Mouse (Mus musculus): Measurements from ENCODE around the gene Ccl26. TPM values are rescaled to one million over a fixed set of nuclear protein-coding genes. Genes with fewer than 3 reads are reported as not detected.

Ccl26 gene
- polyA plus RNA-seq, 1 experiment from 2014 or later: not detected

DNA sequence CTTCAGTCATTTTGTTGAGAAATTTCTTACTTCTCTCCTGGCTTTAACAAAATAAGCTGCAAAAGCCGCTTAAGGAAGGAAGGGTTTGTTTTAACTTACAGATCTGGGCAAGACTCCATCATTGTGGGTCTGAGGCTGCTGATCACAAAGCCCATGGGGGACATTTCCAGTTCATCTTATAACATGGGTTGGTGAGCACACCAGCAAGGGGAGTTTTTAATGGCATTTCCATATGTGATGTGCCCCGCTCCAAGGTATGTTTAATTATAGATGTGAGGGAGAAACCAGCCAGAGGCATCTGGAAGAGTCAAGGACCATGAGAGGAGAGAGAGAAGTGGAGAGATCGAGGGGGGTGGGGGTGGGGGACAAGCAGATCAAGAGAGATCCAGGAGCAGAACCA, 5.7 kb downstream of the Ccl26 start:
- DNase-seq: no peak

DNA sequence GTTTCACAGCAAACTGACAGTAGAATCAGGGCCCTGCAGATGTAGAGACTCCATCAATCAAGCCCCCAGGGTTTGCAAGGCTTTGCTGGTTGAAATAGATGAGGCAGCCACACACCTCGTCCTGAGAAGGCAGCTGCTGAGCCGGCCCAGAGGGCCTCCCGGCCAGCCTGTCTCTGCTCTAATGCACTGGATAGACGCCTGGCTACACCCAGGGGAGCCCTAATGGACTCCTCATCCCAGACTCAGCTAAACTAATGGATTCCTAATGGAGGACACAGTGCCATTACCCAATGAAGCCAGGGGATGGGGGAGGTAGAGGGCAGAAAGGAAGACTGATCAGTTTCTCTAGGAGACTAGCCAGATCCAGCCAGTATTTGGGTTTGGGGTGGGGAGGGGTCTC, 6.3 kb downstream of the Ccl26 start:
- ATAC-seq (ENCODE audit: insufficient read depth) (no peak), DNase-seq (no peak)
- no peaks in the 10 kb centered on the region for H3K27me3 ChIP-seq (ENCODE audit: insufficient read depth, low read length)
- no peaks in the 10 kb centered on the region for H3K36me3 ChIP-seq (ENCODE audit: insufficient read depth)
- no peak overlapping the region for H3K4me2 ChIP-seq
- H3K9ac ChIP-seq: no peak overlapping the region
- H3K4me1 ChIP-seq (ENCODE audit: insufficient read depth): no peaks in the 10 kb centered on the region
- no peak overlapping the region for H3K27ac ChIP-seq (ENCODE audit: low read depth)
- WGBS: 31% methylated on average over 4 of the region's 4 CpGs
- H3K4me3 ChIP-seq (ENCODE audit: low read depth, low read length): no peak overlapping the region
- no peaks in the 10 kb centered on the region for H3K9me3 ChIP-seq (ENCODE audit: low read depth, low read length)
- no peak for TF ChIP-seq CTCF (IDR thresholded peaks at IDR 0.05; ENCODE audit: low read depth)

More for the DNA sequence above, 5.7 kb downstream of the Ccl26 start:
- Histone ChIP-seq H3K27me3 (ENCODE audit: insufficient read depth, low read length) (no peaks in the 10 kb centered on the region), H3K27ac (ENCODE audit: low read depth) (no peak overlapping the region), H3K9ac (no peak overlapping the region), H3K9me3 (ENCODE audit: low read depth, low read length) (no peaks in the 10 kb centered on the region), H3K4me2 (no peak overlapping the region), H3K4me1 (ENCODE audit: insufficient read depth) (no peaks in the 10 kb centered on the region), H3K4me3 (ENCODE audit: low read depth, low read length) (no peak overlapping the region), H3K36me3 (ENCODE audit: insufficient read depth) (no peaks in the 10 kb centered on the region)
- TF ChIP-seq CTCF (IDR thresholded peaks at IDR 0.05; ENCODE audit: low read depth): no peak
- 65% methylated on average over 3 of the region's 3 CpGs for WGBS
- ATAC-seq (ENCODE audit: insufficient read depth): no peak

DNA sequence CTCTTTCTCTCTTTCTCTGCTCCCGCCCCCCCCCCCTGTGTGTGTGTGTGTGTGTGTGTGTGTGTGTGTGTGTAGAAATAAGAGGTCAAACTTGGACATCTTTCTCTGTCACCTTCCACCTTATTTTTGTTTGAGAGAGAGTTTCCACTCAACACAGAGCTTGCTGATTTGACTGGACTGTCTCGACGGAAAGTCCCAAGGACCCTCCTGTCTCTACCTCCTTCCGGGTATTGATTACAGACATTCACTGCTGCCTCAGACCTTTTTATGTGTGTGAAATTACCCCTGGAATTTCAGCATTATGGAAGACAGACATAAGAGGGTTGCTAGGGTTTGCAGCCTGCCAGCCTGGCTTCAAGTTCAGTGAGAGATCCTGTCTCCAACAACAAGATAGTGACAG, 7.1 kb downstream of the Ccl26 start:
- Histone ChIP-seq H3K4me1 (ENCODE audit: insufficient read depth) (no peaks in the 10 kb centered on the region), H3K27me3 (ENCODE audit: insufficient read depth, low read length) (no peaks in the 10 kb centered on the region), H3K9ac (no peak overlapping the region), H3K4me3 (ENCODE audit: low read depth, low read length) (no peak overlapping the region), H3K36me3 (ENCODE audit: insufficient read depth) (no peaks in the 10 kb centered on the region), H3K9me3 (ENCODE audit: low read depth, low read length) (no peaks in the 10 kb centered on the region), H3K4me2 (no peak overlapping the region), H3K27ac (ENCODE audit: low read depth) (no peak overlapping the region)
- no peak for ATAC-seq (ENCODE audit: insufficient read depth)
- TF ChIP-seq CTCF (IDR thresholded peaks at IDR 0.05; ENCODE audit: low read depth): no peak
- DNase-seq: no peak
- 84% methylated on average over 3 of the region's 4 CpGs for WGBS

DNA sequence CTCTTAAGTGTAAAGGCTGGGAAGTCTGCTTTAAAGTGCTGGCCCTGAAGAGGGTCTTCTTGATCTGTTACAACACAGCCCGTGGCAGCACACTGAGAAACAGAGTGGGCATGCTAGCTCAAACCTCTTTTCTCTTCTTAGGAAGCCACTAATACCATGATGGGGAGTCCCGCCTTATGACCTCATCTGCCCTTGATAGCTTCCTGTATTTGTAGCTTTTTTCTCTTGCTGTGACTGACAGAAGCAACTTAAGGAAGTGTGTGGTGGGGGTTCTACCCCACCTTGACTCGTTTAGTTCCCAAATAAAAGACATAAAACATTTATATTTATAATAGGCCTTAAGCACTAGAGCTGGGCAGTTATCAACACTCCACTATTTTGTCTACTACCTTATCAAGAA, 11.8 kb downstream of the Ccl26 start:
- ATAC-seq (ENCODE audit: insufficient read depth): no peak
- Histone ChIP-seq H3K4me2 (no peak overlapping the region), H3K9ac (no peak overlapping the region), H3K9me3 (ENCODE audit: low read depth, low read length) (no peaks in the 10 kb centered on the region), H3K36me3 (ENCODE audit: insufficient read depth) (no peaks in the 10 kb centered on the region), H3K27me3 (ENCODE audit: insufficient read depth, low read length) (no peaks in the 10 kb centered on the region), H3K27ac (ENCODE audit: low read depth) (no peak overlapping the region), H3K4me1 (ENCODE audit: insufficient read depth) (no peaks in the 10 kb centered on the region), H3K4me3 (ENCODE audit: low read depth, low read length) (no peak overlapping the region)
- DNase-seq: no peak
- no peak for TF ChIP-seq CTCF (IDR thresholded peaks at IDR 0.05; ENCODE audit: low read depth)
- 62% methylated on average over 3 of the region's 3 CpGs for WGBS

DNA sequence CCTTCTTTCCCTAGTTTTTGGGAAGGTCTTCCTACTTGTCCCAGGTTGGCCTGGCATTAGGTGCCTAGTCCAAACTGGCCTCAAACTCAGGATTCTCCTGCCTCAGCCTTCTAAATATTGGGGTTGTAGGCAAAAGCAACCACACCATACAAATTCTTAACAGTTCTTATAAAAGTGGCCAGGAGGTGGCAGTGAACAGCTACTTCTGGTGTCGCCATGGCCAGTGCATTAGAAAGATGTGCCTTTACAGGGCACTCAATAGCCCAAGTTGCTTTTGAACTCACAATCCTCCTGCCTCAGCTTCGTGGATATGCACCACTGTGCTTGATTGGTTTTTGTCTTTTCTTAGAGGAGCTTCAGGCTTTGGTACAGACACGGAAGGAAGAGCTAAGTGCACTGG, 12.5 kb downstream of the Ccl26 start:
- peak; percentile 49 for TF ChIP-seq CTCF (IDR thresholded peaks at IDR 0.05; ENCODE audit: low read depth)
- H3K4me1 ChIP-seq (ENCODE audit: insufficient read depth): no peaks in the 10 kb centered on the region
- H3K9me3 ChIP-seq (ENCODE audit: low read depth, low read length): no peaks in the 10 kb centered on the region
- ATAC-seq (ENCODE audit: insufficient read depth) (no peak), DNase-seq (peak; percentile 59)
- H3K4me2 ChIP-seq: no peak overlapping the region
- no peak overlapping the region for H3K9ac ChIP-seq
- H3K4me3 ChIP-seq (ENCODE audit: low read depth, low read length): no peak overlapping the region
- no peaks in the 10 kb centered on the region for H3K36me3 ChIP-seq (ENCODE audit: insufficient read depth)
- H3K27ac ChIP-seq (ENCODE audit: low read depth): no peak overlapping the region
- no peaks in the 10 kb centered on the region for H3K27me3 ChIP-seq (ENCODE audit: insufficient read depth, low read length)
- 25% methylated on average over 3 of the region's 3 CpGs for WGBS

DNA sequence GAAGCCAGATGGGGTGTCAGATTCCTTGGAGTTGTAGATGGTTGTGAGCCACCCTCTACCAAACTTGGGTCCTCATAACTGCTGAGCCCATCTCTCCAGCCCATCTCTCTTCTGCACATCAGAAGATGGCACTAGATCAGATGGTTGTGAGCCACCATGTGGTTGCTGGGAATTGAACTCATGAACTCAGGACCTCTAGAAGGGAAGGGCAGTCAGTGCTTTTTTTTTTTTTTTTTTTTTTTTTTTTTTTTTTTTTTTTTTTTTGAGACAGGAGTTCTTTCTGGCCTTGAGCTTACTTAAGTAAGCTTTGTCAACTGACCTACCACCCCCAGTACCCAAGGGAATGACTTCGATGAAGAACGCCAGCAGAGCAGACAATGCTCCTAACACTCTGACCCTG, 15.4 kb downstream of the Ccl26 start:
- H3K27me3 ChIP-seq (ENCODE audit: insufficient read depth, low read length): no peaks in the 10 kb centered on the region
- WGBS: 81% methylated on average over 2 of the region's 2 CpGs
- TF ChIP-seq CTCF (IDR thresholded peaks at IDR 0.05; ENCODE audit: low read depth): no peak
- no peak for ATAC-seq (ENCODE audit: insufficient read depth)
- no peaks in the 10 kb centered on the region for H3K36me3 ChIP-seq (ENCODE audit: insufficient read depth)
- no peak overlapping the region for H3K4me3 ChIP-seq (ENCODE audit: low read depth, low read length)
- no peak for DNase-seq
- H3K9me3 ChIP-seq (ENCODE audit: low read depth, low read length): no peaks in the 10 kb centered on the region
- peaks cover 5% of the 10 kb centered on the region; the same call in 1 of the 2 replicates for H3K4me1 ChIP-seq (ENCODE audit: insufficient read depth)
- no peak overlapping the region for H3K9ac ChIP-seq
- no peak overlapping the region for H3K27ac ChIP-seq (ENCODE audit: low read depth)
- no peak overlapping the region for H3K4me2 ChIP-seq

DNA sequence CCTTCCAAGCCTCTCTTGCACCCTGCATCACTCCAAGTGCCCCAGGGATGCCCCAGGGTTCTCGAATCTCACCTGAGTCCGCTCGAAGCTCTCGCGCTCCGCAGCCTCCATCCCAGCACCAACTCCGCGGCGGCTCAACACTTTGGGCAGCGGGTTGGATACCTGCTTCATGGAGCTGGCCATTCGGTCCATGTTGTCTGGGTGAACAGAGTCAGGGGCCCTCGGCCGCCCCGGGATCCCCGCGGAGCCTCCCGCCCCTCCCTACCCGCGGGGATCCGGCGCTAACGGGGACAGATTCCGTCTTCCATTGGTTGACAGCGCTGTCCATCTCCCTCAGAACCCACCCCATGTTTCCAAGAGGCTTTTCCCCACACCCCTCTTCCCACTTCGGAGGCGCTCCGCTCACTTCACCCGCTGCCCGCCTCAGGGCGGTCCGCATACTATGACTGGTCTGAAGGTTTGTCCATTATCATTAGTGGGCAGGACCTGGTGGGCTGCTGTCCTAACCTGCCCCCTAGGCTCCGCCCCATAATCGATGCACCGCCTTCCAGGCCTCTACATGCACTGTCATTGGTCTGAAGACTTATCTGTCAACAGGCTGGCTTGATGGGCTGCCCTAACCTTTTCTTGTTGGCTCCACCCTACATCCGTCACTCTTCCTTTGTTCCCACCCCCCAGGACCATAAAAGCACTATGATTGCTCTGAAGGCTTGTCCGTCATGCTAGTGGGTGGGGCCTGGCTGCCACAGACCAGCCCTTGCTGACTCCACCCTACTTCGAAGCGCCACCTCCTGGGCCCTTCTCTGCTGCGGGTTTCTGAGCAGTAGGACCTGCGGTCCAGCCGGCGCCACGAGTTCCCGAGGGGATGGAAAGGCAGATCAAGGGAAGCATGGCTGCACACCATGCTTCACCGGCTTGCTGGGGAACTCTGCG, 18.2 kb downstream of the Ccl26 start, which contains the start of gene Hip1:
Gene Hip1 (minus strand): TSS at position 256 of the 933 bp plus-strand sequence.
- TF ChIP-seq CTCF (IDR thresholded peaks at IDR 0.05; ENCODE audit: low read depth): peak; percentile 66
- H3K9ac ChIP-seq: peak within 1 kb of the TSS; percentile 54
- ATAC-seq (ENCODE audit: insufficient read depth): peak; percentile 99
- H3K27ac ChIP-seq (ENCODE audit: low read depth): no peak within 1 kb of the TSS
- H3K4me1 ChIP-seq (ENCODE audit: insufficient read depth): peaks cover 5% of the 10 kb centered on the region; the same call in 1 of the 2 replicates
- peak; percentile 98 for DNase-seq
- no peaks in the 10 kb centered on the region for H3K9me3 ChIP-seq (ENCODE audit: low read depth, low read length)
- WGBS: under 1% methylated on average over 46 of the region's 46 CpGs
- H3K4me3 ChIP-seq (ENCODE audit: low read depth, low read length): peak within 1 kb of the TSS; percentile 69
- no peaks in the 10 kb centered on the region for H3K36me3 ChIP-seq (ENCODE audit: insufficient read depth)
- H3K4me2 ChIP-seq: peak within 1 kb of the TSS; percentile 98
- no peaks in the 10 kb centered on the region for H3K27me3 ChIP-seq (ENCODE audit: insufficient read depth, low read length)

All from lung, embryonic 14.5 days (tissue).